Mouse (Mus musculus) heart, adult 2 months (tissue): ENCODE measurements around the gene BC107364. TPM values are rescaled to one million over a fixed set of nuclear protein-coding genes. Genes with fewer than 3 reads are reported as not detected.
"Not testable (repeated sequence)": the region's sequence is repeated elsewhere in the genome, so short reads cannot be mapped to it uniquely, and the experiment has no call there.

Experiments used
- DNase-seq, 2 experiments: peaks; one replicate each; pipeline ENCODE4 v3.0.0; 2021
- H3K27ac ChIP-seq: fragments of 200-600 bp; 2 replicates; pipeline ENCODE4 v1.8.1; 2022
- H3K27me3 ChIP-seq: fragments of 200-500 bp; 2 replicates; pipeline ENCODE4 v1.6.1; 2012; ENCODE audit warnings: mild to moderate bottlenecking, low read length, inconsistent platforms, mixed read lengths; ENCODE audit not compliant: control insufficient read depth, insufficient read depth
- H3K36me3 ChIP-seq: fragments of 200-500 bp; 2 replicates; pipeline ENCODE4 v1.6.1; 2012; ENCODE audit warnings: low read length, inconsistent platforms; ENCODE audit not compliant: control insufficient read depth, insufficient read depth
- H3K4me1 ChIP-seq: fragments of 200-500 bp; 2 replicates; pipeline ENCODE4 v1.6.1; 2011; ENCODE audit warnings: low read length; ENCODE audit not compliant: control insufficient read depth, insufficient read depth
- H3K4me3 ChIP-seq: fragments of 200-600 bp; 2 replicates; pipeline ENCODE4 v1.8.1; 2022
- H3K79me2 ChIP-seq: fragments of 200-500 bp; replicated peaks from 2 replicates; pipeline ENCODE4 v1.6.1; 2012; ENCODE audit warnings: mild to moderate bottlenecking, inconsistent platforms, low read length, moderate library complexity, mixed read lengths; ENCODE audit not compliant: control insufficient read depth, insufficient read depth
- H3K9ac ChIP-seq: fragments of 200-500 bp; 2 replicates; pipeline ENCODE4 v1.6.1; 2012; ENCODE audit warnings: low read depth, mild to moderate bottlenecking, control low read depth, inconsistent platforms, low read length, mixed read lengths
- CTCF ChIP-seq: fragments of 200-600 bp; IDR thresholded peaks from 2 replicates; pipeline ENCODE4 v1.8.1; 2022; ENCODE audit warnings: antibody characterized with exemption, mild to moderate bottlenecking, moderate library complexity
- EP300 ChIP-seq: fragments of 200-500 bp; IDR thresholded peaks from 2 replicates; pipeline ENCODE4 v1.6.1; 2011; ENCODE audit warnings: low read depth, low read length, control low read depth; ENCODE audit not compliant: insufficient read depth
- POLR2A ChIP-seq: fragments of 200-500 bp; IDR thresholded peaks from 2 replicates; pipeline ENCODE4 v1.6.1; 2011; ENCODE audit warnings: mild to moderate bottlenecking, low read depth, low read length, control low read depth; ENCODE audit not compliant: insufficient read depth
- WGBS: fragments of 180-500 bp; shearing (Covaris S2); methylation state at CpG from one replicate; pipeline ENCODE4 v1.1.7; 2018; 5-methylcytosine and 5-hydroxymethylcytosine counted together
- intact Hi-C: fragments of 180-260 bp; cut with DNase I; formaldehyde crosslinking; loops from one replicate; pipeline ENCODE4 v1.15.1; 2025
- polyA plus RNA-seq: library from polyadenylated mRNA; depleted of rRNA; stranded (reverse); fragments of >200 nt; gene quantifications from 2 replicates; pipeline ENCODE4 v1.2.3, GENCODE M21; 2012
- total RNA-seq, 2 experiments: library from RNA; stranded (reverse); gene quantifications; 2 replicates each; pipeline ENCODE4 v1.2.3; 2021

Gene BC107364
- total and polyA plus RNA-seq, 3 experiments: not detected

DNA sequence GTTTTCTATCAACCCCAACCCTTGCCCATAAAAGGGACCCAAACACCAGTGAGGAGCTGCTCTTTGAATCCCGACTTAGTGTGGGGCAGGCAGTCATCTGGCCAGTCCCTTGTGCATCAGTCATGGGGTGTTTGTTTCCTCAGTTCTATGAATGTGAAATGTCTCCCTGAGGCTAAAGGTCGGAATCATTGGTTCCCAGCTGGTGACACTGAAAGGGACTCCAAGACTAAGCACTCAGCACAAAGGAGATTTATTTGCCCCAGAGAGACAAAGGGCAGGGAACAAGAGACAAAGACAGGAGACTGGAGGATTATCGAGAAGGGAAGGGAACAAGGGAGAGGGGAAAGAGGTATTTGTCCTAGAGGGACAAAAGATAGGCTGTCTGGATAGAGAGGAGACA, 19.9 kb downstream of the BC107364 start:
- no peaks in the 10 kb centered on the region for H3K4me1 ChIP-seq
- WGBS: 59% methylated on average over 3 of the region's 3 CpGs
- no peaks in the 10 kb centered on the region for H3K79me2 ChIP-seq
- TF ChIP-seq EP300 (no peak), CTCF (no peak), POLR2A (no peak)
- no peak overlapping the region for H3K9ac ChIP-seq
- no peak for DNase-seq
- H3K27me3 ChIP-seq: peaks cover 6% of the 10 kb centered on the region; the same call in 1 of the 2 replicates
- H3K27ac ChIP-seq: no peak overlapping the region
- no peaks in the 10 kb centered on the region for H3K36me3 ChIP-seq
- no peak overlapping the region for H3K4me3 ChIP-seq
- intact Hi-C loops: no loop called here

DNA sequence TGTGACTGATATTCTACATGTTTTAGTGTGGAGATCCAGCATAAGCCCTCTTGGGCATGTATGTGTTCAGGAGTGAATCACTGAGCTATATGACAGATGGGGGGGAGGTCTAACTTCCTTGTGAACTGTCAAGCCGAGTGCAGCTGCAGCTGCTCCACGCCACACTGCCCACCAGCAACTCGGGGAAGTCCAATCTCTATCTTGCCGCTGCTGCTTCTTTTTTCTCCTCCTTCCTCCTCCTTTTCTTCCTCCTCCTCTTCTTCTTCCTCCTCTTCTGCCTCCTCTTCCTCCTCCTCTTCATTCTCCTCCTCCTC, 22.3 kb downstream of the BC107364 start:
- Histone ChIP-seq H3K9ac (no peak overlapping the region), H3K79me2 (no peaks in the 10 kb centered on the region), H3K4me3 (no peak overlapping the region), H3K27ac (no peak overlapping the region), H3K36me3 (no peaks in the 10 kb centered on the region), H3K4me1 (no peaks in the 10 kb centered on the region), H3K27me3 (peaks cover 2% of the 10 kb centered on the region; the same call in 1 of the 2 replicates)
- TF ChIP-seq CTCF (no peak), EP300 (no peak), POLR2A (no peak)
- intact Hi-C loops: no loop called here
- WGBS: 57% methylated on average over 4 of the region's 4 CpGs
- DNase-seq: no peak

DNA sequence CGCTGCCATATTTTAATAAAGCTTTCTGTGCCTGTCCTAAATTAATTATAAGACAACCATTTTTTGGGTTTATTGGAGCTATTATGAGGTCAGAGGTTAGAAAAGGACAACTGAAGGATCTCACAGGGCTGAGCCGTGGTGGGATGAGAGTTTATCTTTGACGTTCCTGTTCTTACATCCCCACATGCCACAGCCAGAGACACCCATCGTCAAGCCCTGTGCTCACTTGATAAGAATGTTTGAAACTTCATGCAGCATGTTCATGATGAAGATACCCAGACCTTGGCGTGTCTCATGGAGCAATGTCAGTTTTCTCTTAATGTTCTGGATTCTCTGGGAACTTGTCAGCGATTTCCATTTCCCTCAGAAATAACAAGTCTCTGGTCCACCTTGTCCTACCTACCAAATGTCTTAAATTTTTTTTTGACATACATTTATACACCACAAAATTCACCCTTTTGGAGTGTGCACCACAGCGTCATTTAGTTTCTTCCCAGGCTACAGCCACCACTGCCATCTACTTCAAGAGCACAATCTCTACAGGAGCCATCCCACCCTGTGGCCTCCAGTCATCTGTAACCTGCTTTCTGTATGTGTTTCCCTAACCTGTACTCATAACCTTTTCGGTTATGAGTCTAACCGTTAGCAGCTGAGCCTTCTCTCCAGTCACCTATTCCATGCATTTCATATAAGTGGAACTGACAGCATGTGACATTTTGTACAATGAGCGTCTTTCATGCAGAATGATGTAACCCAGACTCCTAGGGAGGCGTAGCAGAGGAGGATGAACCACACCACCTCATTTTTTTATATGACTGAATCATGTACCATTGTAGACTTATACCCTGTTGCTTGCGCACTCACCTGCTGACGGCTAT, 22.9 kb downstream of the BC107364 start:
- TF ChIP-seq CTCF (no peak), EP300 (no peak), POLR2A (no peak)
- H3K4me3 ChIP-seq: no peak overlapping the region
- intact Hi-C loops: no loop called here
- no peak for DNase-seq
- H3K27ac ChIP-seq: no peak overlapping the region
- no peaks in the 10 kb centered on the region for H3K36me3 ChIP-seq
- H3K9ac ChIP-seq: no peak overlapping the region
- H3K27me3 ChIP-seq: 0 out of 2 replicates have a peak, but pooled peaks cover 2% of the 10 kb centered on the region
- no peaks in the 10 kb centered on the region for H3K4me1 ChIP-seq
- 76% methylated on average over 13 of the region's 13 CpGs for WGBS
- no peaks in the 10 kb centered on the region for H3K79me2 ChIP-seq

DNA sequence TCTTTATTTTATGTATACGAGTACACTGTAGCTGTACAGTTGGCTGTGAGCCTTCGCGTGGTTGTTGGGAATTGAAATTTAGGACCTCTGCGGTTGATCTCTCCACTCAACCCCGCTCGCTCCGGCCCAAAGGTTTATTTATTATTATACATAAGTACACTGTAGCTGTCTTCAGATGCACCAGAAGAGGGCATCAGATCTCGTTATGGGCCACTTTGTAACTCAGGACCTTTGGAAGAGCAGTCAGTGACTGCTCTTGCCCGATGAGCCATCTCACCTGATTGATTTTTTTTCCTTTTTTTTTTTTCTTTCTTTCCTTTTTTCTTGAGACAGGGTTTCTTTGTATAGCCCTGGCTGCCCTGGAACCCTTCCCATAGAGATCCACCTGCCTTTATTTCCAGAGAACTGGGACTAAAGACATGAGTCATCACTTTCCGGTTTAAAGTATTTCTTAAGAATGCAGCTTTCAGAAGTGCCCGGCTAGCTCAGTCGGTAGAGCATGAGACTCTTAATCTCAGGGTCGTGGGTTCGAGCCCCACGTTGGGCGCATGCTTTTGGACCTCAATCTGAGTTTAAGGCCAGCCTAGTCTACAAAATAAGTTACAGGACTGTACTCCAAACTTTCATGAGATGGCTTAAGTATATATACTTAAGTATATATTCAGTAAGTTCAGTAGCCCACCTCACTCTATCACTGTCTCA, 24.2 kb downstream of the BC107364 start:
- intact Hi-C loops: no loop called here
- Histone ChIP-seq H3K9ac (no peak overlapping the region), H3K4me1 (no peaks in the 10 kb centered on the region), H3K36me3 (no peaks in the 10 kb centered on the region), H3K27ac (no peak overlapping the region), H3K27me3 (0 out of 2 replicates have a peak, but pooled peaks cover 2% of the 10 kb centered on the region), H3K4me3 (no peak overlapping the region), H3K79me2 (no peaks in the 10 kb centered on the region)
- WGBS: 8% methylated on average over 16 of the region's 16 CpGs
- TF ChIP-seq POLR2A (no peak), EP300 (no peak), CTCF (peak; percentile 62)
- no peak for DNase-seq

DNA sequence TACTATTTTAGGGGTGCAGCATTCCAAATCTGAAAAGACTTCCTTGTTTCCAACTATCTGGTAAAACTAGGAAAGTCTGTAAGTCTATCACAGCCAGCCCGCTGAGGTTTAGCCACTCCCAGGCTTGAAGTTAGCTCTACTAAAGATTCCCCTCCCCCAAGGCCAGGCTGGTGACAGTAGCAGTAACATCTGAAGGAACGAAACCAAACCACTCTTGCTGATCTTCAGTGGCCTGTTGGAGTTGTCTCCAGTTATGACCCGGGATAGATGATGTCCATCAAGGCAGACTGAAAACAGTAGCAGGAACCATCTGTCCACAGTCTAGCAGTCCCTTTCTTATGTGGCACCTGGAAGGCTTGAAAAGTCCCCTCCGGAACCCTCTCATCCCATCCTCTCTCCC, 24.8 kb downstream of the BC107364 start:
- H3K4me1 ChIP-seq: no peaks in the 10 kb centered on the region
- no peaks in the 10 kb centered on the region for H3K36me3 ChIP-seq
- intact Hi-C loops: no loop called here
- H3K9ac ChIP-seq: no peak overlapping the region
- no peaks in the 10 kb centered on the region for H3K79me2 ChIP-seq
- no peak for TF ChIP-seq CTCF
- no peak for TF ChIP-seq POLR2A
- no peak for TF ChIP-seq EP300
- no peak overlapping the region for H3K27ac ChIP-seq
- H3K4me3 ChIP-seq: no peak overlapping the region
- H3K27me3 ChIP-seq: peaks cover 4% of the 10 kb centered on the region; the same call in 1 of the 2 replicates
- 22% methylated on average over 4 of the region's 4 CpGs for WGBS
- DNase-seq: no peak

DNA sequence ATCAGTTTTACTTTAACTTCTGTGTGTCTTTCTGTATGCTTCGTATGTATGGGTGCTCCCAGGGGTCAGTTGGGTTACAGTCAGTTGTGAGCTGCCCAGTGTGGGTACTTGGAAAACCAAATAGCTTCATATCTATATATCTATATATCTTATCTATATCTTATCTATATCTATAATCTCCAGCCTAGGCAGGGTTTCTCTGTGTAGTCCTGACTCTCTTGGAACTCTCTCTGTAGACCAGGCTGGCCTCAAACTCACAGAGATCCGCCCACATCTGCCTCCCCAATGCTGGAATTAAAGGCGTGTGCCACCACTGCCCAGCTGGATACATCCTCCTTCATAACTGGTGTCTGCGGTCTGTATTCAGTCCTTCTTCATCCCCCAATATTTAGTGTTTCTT, 25.8 kb downstream of the BC107364 start:
- no peak overlapping the region for H3K9ac ChIP-seq
- H3K36me3 ChIP-seq: no peaks in the 10 kb centered on the region
- H3K27me3 ChIP-seq: peaks cover 6% of the 10 kb centered on the region
- no peak overlapping the region for H3K4me3 ChIP-seq
- TF ChIP-seq EP300: no peak
- TF ChIP-seq POLR2A: no peak
- TF ChIP-seq CTCF: no peak
- no peaks in the 10 kb centered on the region for H3K4me1 ChIP-seq
- intact Hi-C loops: no loop called here
- DNase-seq: no peak
- H3K27ac ChIP-seq: no peak overlapping the region
- H3K79me2 ChIP-seq: no peaks in the 10 kb centered on the region
- 82% methylated on average over 4 of the region's 4 CpGs for WGBS

DNA sequence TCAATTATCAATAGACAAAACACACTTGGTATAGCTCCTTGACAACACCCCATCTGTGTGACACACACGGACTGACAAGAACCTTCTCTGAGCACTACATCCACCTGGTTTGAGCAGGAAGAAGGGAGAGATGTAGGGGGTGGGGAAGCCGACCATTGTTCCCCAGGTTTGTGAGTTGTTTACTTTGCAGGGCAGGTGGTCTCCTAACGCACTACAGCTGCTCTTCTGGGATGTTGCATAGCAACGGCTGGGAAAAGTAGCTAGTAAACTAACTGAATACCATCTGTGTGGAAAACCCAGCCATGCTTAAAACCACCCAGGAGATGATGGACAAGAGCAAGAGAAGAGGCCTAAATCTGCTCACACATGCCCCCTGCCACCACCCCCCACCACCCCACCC, 27.7 kb downstream of the BC107364 start:
- H3K27me3 ChIP-seq, H3K4me1 ChIP-seq, H3K27ac ChIP-seq, H3K79me2 ChIP-seq, intact Hi-C loops, H3K4me3 ChIP-seq, H3K9ac ChIP-seq, DNase-seq, H3K36me3 ChIP-seq: not testable (repeated sequence)
- 40% methylated on average over 4 of the region's 4 CpGs for WGBS
